ENCODE assay signal across 8 mouse cellular contexts in the genomic region with DNA sequence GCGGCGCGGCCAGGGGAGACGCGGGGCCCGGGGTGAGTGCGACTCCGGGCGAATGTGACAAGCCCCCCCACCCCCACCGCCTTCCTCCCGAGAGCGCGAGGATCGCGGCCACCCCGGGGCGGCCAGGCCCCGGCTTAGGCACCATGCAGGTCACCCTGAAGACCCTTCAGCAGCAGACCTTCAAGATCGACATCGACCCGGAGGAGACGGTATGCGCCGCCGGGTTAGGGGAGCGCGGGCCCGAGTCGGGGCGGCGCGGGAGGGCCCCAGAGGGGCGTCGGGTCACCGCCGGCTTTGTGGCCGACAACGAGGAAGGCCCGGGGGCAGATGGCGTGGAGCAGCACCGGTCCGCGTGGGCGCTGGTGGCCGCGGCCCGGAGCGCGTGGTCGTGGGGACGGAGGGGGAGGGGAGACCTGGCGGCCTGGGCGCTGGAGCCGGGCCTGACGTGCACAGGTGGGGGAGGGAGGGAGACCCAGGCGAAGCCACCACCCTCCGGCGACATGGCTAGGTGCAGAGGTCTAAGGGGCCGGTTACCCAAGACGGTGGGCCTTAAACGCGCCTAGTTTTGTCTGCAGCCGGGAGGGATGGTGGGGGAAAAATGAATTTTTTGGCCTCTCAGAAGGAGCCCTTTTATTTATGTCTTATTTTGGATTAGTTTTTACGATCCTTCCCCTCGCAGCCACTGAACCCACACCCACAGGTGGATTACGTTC. TPM values are rescaled to one million over a fixed set of nuclear protein-coding genes. Genes with fewer than 3 reads are reported as not detected.
DNase-seq lines count a peak whose midpoint lies in the region; ATAC-seq lines count a peak whose summit lies in the region.

No protein-coding gene starts in this region.

- peak overlapping the region; percentile 98 for H3K27ac ChIP-seq in heart, embryonic 10.5 days
- H3K27ac ChIP-seq in forebrain, embryonic 16.5 days (ENCODE audit: low read length): peak overlapping the region; percentile 89
- peak overlapping the region; percentile 94 for H3K27ac ChIP-seq in liver, embryonic 11.5 days (ENCODE audit: low read depth, low read length)
- peak overlapping the region; percentile 95 for H3K27ac ChIP-seq in midbrain, embryonic 16.5 days (ENCODE audit: low read length)
- peak overlapping the region; percentile 89 for H3K27ac ChIP-seq in stomach, embryonic 14.5 days (ENCODE audit: low read length)

- no peaks in the 10 kb centered on the region for H3K27me3 ChIP-seq in heart, embryonic 10.5 days (ENCODE audit: insufficient read depth, poor library complexity, severe bottlenecking)
- no peaks in the 10 kb centered on the region for H3K27me3 ChIP-seq in forebrain, embryonic 16.5 days (replicated peaks; ENCODE audit: control insufficient read depth, insufficient read depth, low read length)
- no peaks in the 10 kb centered on the region for H3K27me3 ChIP-seq in liver, embryonic 11.5 days (replicated peaks; ENCODE audit: control insufficient read depth, insufficient read depth, low read length)
- H3K27me3 ChIP-seq in midbrain, embryonic 16.5 days (ENCODE audit: control insufficient read depth, insufficient read depth, low read depth, low read length): no peaks in the 10 kb centered on the region
- no peaks in the 10 kb centered on the region for H3K27me3 ChIP-seq in stomach, embryonic 14.5 days (ENCODE audit: control insufficient read depth, insufficient read depth, low read length)

- peak; percentile 1 for ATAC-seq in forebrain, embryonic 16.5 days
- peak; percentile 13 for ATAC-seq in inflammation-experienced regulatory T-cells, adult 6 months
- ATAC-seq in liver, embryonic 11.5 days (replicated peaks; ENCODE audit: low FRiP score): peak; percentile 37
- ATAC-seq in midbrain, embryonic 16.5 days: peak; percentile 76
- ATAC-seq in stomach, embryonic 14.5 days (ENCODE audit: insufficient number of reproducible peaks, insufficient read depth, low FRiP score, low read depth): peak; percentile 44

- H3K36me3 ChIP-seq in heart, embryonic 10.5 days: no peaks in the 10 kb centered on the region; the same call in 1 of the 2 replicates
- H3K36me3 ChIP-seq in forebrain, embryonic 16.5 days (ENCODE audit: control insufficient read depth, insufficient read depth): no peaks in the 10 kb centered on the region
- 0 out of 2 replicates have a peak, but pooled peaks cover 2% of the 10 kb centered on the region for H3K36me3 ChIP-seq in liver, embryonic 11.5 days (ENCODE audit: control insufficient read depth, insufficient read depth, low read length)
- H3K36me3 ChIP-seq in midbrain, embryonic 16.5 days (ENCODE audit: control insufficient read depth, insufficient read depth, low read length): no peaks in the 10 kb centered on the region
- no peaks in the 10 kb centered on the region for H3K36me3 ChIP-seq in stomach, embryonic 14.5 days (ENCODE audit: control insufficient read depth, insufficient read depth, low read length)

- H3K4me1 ChIP-seq in heart, embryonic 10.5 days: peaks cover 25% of the 10 kb centered on the region
- H3K4me1 ChIP-seq in forebrain, embryonic 16.5 days (replicated peaks; ENCODE audit: control insufficient read depth, insufficient read depth, low read length): peaks cover 22% of the 10 kb centered on the region
- peaks cover 26% of the 10 kb centered on the region for H3K4me1 ChIP-seq in liver, embryonic 11.5 days (replicated peaks; ENCODE audit: control insufficient read depth, insufficient read depth, low read length)
- H3K4me1 ChIP-seq in midbrain, embryonic 16.5 days (ENCODE audit: control insufficient read depth, insufficient read depth, low read length): peaks cover 39% of the 10 kb centered on the region
- peaks cover 10% of the 10 kb centered on the region; the same call in 1 of the 2 replicates for H3K4me1 ChIP-seq in stomach, embryonic 14.5 days (ENCODE audit: control insufficient read depth, insufficient read depth, low read length)

- peak overlapping the region; percentile 82 for H3K4me3 ChIP-seq in heart, embryonic 10.5 days
- H3K4me3 ChIP-seq in forebrain, embryonic 16.5 days (replicated peaks; ENCODE audit: low read length): peak overlapping the region; percentile 99
- H3K4me3 ChIP-seq in liver, embryonic 11.5 days (ENCODE audit: low read depth, low read length): peak overlapping the region; percentile 82
- H3K4me3 ChIP-seq in midbrain, embryonic 16.5 days (ENCODE audit: low read depth, low read length): peak overlapping the region; percentile 100
- H3K4me3 ChIP-seq in stomach, embryonic 14.5 days (ENCODE audit: low read depth, low read length): peak overlapping the region; percentile 98

- WGBS in heart, embryonic 10.5 days: 0% methylated on average over 62 of the region's 66 CpGs
- under 1% methylated on average over 53 of the region's 66 CpGs for WGBS in forebrain, embryonic 16.5 days
- under 1% methylated on average over 61 of the region's 66 CpGs for WGBS in liver, embryonic 11.5 days
- under 1% methylated on average over 58 of the region's 66 CpGs for WGBS in midbrain, embryonic 16.5 days
- under 1% methylated on average over 52 of the region's 66 CpGs for WGBS in stomach, embryonic 14.5 days

- no peaks in the 10 kb centered on the region for H3K9me3 ChIP-seq in heart, embryonic 10.5 days
- H3K9me3 ChIP-seq in forebrain, embryonic 16.5 days (ENCODE audit: control insufficient read depth, low read length): no peaks in the 10 kb centered on the region
- no peaks in the 10 kb centered on the region for H3K9me3 ChIP-seq in liver, embryonic 11.5 days (ENCODE audit: control insufficient read depth, low read length)
- no peaks in the 10 kb centered on the region for H3K9me3 ChIP-seq in midbrain, embryonic 16.5 days (replicated peaks; ENCODE audit: control insufficient read depth, low read length, poor library complexity, severe bottlenecking)
- no peaks in the 10 kb centered on the region for H3K9me3 ChIP-seq in stomach, embryonic 14.5 days (ENCODE audit: control insufficient read depth, low read depth, low read length)

- H3K9ac ChIP-seq in forebrain, embryonic 16.5 days (replicated peaks; ENCODE audit: low read depth, low read length): peak overlapping the region; percentile 96
- H3K9ac ChIP-seq in liver, embryonic 11.5 days (ENCODE audit: low read depth, low read length): peak overlapping the region; percentile 99
- peak overlapping the region; percentile 91 for H3K9ac ChIP-seq in midbrain, embryonic 16.5 days (ENCODE audit: low read depth, low read length)
- H3K9ac ChIP-seq in stomach, embryonic 14.5 days (replicated peaks; ENCODE audit: low read depth, low read length): peak overlapping the region; percentile 89

- peak overlapping the region; percentile 89 for H3K4me2 ChIP-seq in forebrain, embryonic 16.5 days (ENCODE audit: low read length)
- peak overlapping the region; percentile 74 for H3K4me2 ChIP-seq in liver, embryonic 11.5 days
- peak overlapping the region; percentile 80 for H3K4me2 ChIP-seq in midbrain, embryonic 16.5 days (ENCODE audit: low read length)
- H3K4me2 ChIP-seq in stomach, embryonic 14.5 days (replicated peaks; ENCODE audit: low read depth, low read length): peak overlapping the region; percentile 67

- peak; percentile 85 for DNase-seq in heart, embryonic 10.5 days (ENCODE audit: low spot score)
- no peak for DNase-seq in heart, adult 8-10 months (ENCODE audit: low spot score)
- peak; percentile 19 to 20 for DNase-seq in adrenal gland, postnatal 4 days (ENCODE audit: low spot score in 2 of 2)
- DNase-seq in liver, embryonic 11.5 days (ENCODE audit: low spot score): peak; percentile 70

RNA-seq across cellular contexts. Expression of a gene that starts 0.5 kb away (rescaled TPM):
- 64.8 and 85.9 TPM in 2 replicates for polyA plus RNA-seq in heart, embryonic 10.5 days (2016; fragmentation: Nextera tagmentation; extraction: Ambion mirVana)
- 100 to 1,000 TPM; 114 to 124 (median 121) TPM for total RNA-seq in heart, adult 8-10 months (2022)
- total RNA-seq in adrenal gland, postnatal 4 days (2021): 100 to 1,000 TPM; 130 to 141 TPM
- polyA plus RNA-seq in forebrain, embryonic 16.5 days (2015; fragmentation: Nextera tagmentation; extraction: Ambion mirVana): 80.3 and 85.8 TPM in 2 replicates
- 10 to 100 TPM; 13.8 to 14.6 (median 14.2) TPM for polyA plus RNA-seq in inflammation-experienced regulatory T-cells, adult 6 months (2017; shearing (Covaris generic))
- polyA plus RNA-seq in liver, embryonic 11.5 days (2014; fragmentation: Nextera tagmentation; extraction: Ambion mirVana): 61.9 and 67.9 TPM in 2 replicates
- polyA plus RNA-seq in midbrain, embryonic 16.5 days (2015; fragmentation: Nextera tagmentation; extraction: Ambion mirVana): 84.4 and 86.0 TPM in 2 replicates
- polyA plus RNA-seq in stomach, embryonic 14.5 days (2014; fragmentation: Nextera tagmentation; extraction: Ambion mirVana): 74.6 and 85.2 TPM in 2 replicates

Comparison
In these comparisons a context has a peak if more than half of its experiments do, and no peak if none do; other contexts are left out.
1. ATAC-seq: peak in every context shown above with its lines; median percentile 76 in midbrain, embryonic 16.5 days; 44 in stomach, embryonic 14.5 days; 37 in liver, embryonic 11.5 days; 13 in inflammation-experienced regulatory T-cells, adult 6 months; 1 in forebrain, embryonic 16.5 days.